Mouse (Mus musculus) heart, adult 2 months (tissue): Measurements from ENCODE around the gene Nfkbiz.

Experiments used
- CTCF ChIP-seq: fragments of 200-600 bp; IDR thresholded peaks from 2 replicates; pipeline ENCODE4 v1.8.1; 2022; ENCODE audit warnings: antibody characterized with exemption, mild to moderate bottlenecking, moderate library complexity
- EP300 ChIP-seq: fragments of 200-500 bp; IDR thresholded peaks from 2 replicates; pipeline ENCODE4 v1.6.1; 2011; ENCODE audit warnings: low read depth, low read length, control low read depth; ENCODE audit not compliant: insufficient read depth
- POLR2A ChIP-seq: fragments of 200-500 bp; IDR thresholded peaks from 2 replicates; pipeline ENCODE4 v1.6.1; 2011; ENCODE audit warnings: mild to moderate bottlenecking, low read depth, low read length, control low read depth; ENCODE audit not compliant: insufficient read depth

DNA sequence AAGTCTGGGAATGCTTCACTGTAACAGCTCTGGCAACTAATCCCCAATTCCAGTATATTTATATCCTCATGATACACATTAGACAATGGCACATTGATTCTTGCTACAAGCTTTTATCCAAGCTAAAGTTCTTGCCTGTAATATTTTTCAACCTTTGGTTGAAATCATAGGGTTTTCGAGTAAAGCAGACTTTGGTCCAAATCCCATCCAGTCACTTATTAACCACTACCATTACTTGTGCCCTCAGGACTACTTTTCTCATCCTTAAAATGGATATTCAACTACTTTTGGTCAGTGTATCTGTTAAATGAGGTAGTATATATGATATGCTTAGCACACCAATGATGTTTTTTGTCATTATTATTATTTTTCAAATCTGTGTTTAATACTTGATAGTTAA, 7.2 kb downstream of the Nfkbiz start:
- no peak for TF ChIP-seq CTCF
- TF ChIP-seq POLR2A = no peak
- no peak for TF ChIP-seq EP300
